Mouse (Mus musculus) urinary bladder, postnatal 4 days (tissue): Measurements from ENCODE around the gene Zfp629.

Experiments used
- DNase-seq, 2 experiments: peaks; one replicate each; pipeline ENCODE4 v3.0.0; 2021 to 2022; ENCODE audit warnings: low spot score in 2 of 2

The Zfp629 gene

DNA sequence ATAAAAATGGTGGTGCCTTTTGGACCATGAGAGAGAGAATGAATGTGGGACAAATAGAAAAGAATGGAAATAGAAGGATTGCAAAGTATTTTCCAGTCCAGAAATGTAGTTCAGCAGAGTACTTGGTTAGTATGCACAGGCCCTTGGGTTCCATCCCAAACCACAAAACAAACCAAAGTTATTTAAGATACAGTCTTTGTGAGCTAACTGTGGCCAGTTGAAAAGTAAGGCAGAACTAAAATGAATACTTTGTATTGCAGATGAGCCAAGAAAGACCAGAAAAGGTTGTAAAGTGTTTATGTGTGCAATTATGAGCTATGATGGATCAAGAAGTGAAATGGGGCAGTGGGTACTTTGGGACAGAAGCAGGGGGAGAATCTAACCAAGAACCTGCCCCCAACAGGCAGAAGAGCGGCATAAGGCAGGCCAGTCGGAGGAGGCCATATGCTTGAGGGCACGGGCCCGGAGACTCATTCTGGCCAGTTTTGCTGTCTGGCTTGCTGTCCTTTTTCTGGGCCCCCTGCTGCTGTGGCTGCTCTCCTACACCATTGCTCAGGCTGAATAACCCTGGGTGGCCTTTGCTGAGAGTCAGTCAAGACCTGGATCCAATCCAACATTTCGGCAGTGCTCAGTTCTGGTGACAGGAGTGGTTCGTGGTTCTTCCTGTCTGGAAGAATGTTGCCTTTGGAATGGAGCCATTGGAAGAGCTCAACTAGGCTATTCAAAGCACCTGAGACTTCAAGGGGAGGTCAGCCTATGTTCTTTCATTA, 51.0 kb downstream of the Zfp629 start:
- DNase-seq, result no peak

DNA sequence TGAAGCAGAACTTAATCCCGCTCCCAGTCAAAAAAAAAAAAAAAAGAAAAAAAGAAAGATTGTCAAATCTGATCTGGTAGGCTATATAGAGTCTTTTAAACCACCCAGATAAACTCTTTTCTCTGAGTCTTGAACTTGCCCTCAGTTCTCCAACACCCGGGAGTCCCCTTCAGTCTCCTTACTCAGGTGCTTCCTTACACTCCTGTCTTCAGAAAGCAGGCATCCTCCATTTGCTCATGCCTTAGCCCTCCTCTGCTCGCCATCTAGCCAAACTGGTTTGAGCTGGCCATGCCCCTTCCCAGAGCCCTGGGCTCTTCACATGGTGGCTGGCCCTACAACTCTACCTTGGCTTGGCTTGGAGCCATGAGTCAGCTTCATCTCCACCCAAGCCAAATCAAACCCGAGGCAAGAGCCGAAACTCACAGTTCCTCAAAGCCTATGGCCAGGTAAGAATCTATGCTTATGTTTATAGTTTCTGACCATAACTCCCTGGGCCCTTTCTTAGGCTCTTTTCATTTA, 54.2 kb downstream of the Zfp629 start, which contains the start of gene Tmem265:
Tmem265 (plus strand) TSS at position 51 of the 519 bp plus-strand sequence.
- no peak for DNase-seq

DNA sequence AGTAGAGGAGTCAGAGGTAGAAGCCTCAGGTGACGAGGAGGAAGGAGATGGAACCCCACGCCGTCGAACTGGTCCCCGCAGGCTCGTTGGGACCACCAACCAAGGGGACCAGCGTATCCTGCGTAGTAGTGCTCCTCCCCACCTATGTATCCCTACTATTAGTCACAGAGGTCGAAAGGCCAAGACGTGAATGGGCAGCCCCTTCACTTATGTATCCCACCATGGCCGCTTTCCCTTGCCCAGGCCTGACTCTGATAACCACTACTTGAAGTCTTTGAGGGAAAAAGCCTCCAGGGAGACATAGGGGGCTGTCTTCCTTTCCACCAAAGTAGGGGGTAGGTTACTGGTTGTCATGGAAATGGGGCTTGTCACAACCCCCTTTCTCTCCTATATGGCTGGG, 55.0 kb downstream of the Zfp629 start:
- no peak for DNase-seq
